Mouse (Mus musculus): Measurements from ENCODE around the gene Nfia.

The Nfia gene

GRCm38 (mm10) chr4:97879696-97880095 lies 107.2 kb downstream of the Nfia start:
- DNase-seq: no peak

DNA sequence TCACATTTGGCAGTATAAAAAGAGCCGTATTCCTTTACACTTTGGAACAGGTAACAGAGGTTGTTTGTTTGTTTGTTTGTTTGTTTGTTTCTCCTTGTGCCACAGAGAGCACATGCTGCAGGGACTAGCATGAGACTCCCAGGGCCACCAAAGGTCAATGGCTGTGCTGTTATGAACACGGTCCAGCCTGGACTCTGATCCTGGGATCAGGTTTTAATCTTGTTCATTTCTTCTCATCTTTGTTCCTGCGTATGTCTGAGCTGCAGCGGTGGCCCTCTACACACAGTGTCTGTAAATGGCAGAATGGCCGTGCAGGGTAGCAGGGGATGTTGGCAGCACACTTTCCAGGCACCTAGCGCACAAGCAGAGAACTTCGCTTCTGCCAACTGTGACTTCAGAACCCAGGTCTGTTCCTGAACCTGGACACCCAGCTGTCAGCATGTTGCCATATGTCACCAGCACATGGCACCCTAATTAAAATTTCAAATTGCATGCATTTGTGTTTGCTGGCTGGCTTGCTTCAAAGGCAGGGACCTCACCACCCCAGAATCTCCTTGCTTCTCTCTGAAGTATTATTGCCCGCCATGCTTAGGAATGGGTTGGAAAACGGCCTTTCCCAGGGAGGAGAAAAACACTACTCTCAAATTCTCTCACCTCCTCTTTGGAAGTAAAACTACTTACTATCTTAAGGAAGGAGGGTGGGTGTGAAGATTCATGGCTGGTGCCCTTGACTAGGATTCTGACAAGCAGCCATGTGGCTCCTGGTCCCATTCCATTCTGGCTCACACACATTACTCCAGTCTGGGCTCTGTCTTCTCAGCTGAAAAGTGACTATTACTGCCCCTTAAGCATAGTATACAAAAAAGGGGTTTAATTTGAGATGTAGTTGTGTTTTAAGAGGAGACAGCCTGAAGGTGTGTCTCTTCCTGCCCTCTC lies 107.9 kb downstream of the Nfia start:
- no peak for DNase-seq

- DNase-seq: no peak
Observed at GRCm38 (mm10) chr4:97885574-97885973, 113.0 kb downstream of the Nfia start.

DNA sequence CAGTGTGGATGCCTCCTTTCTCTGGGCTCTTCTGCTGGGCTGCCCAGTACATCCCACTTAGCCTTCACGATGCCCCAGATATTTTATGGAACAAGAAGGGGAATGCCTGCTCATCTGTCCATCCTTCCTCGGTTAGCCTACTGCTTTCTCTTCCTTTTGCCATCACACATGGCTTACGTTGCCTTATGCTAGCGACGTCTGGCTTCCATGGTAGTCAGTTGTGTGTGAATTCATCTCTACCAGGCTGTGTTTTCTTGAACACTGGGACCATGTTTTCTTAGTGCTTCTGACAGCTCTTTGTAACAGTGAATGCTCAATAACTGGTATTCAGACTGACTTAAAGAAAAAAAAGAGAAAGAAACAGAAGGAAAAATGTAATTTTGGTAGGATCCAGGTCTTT lies 113.7 kb downstream of the Nfia start:
- DNase-seq: no peak

- no peak for DNase-seq
Observed at GRCm38 (mm10) chr4:97887228-97887627, 114.7 kb downstream of the Nfia start.

GRCm38 (mm10) chr4:97891063-97891462 lies 118.5 kb downstream of the Nfia start:
- no peak for DNase-seq

DNA sequence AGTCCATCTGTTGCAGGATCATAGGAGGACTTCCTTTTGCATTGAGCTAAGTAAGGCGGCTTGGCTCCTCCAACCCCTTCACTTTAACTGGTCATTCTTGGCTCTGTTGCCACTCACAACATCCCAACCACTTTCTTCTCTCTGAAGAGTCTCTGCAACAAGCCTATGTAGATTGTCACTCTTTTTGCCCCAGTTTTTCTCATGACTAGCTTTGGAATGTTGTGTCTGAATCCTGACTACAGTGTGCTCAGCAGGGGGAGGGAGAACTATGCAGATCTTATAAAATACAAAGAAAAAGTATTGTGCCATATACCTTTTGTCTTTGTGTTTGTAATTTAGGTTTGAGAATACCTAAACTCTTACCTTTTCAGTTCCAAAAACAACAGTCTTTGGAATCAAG lies 119.1 kb downstream of the Nfia start:
- no peak for DNase-seq

DNA sequence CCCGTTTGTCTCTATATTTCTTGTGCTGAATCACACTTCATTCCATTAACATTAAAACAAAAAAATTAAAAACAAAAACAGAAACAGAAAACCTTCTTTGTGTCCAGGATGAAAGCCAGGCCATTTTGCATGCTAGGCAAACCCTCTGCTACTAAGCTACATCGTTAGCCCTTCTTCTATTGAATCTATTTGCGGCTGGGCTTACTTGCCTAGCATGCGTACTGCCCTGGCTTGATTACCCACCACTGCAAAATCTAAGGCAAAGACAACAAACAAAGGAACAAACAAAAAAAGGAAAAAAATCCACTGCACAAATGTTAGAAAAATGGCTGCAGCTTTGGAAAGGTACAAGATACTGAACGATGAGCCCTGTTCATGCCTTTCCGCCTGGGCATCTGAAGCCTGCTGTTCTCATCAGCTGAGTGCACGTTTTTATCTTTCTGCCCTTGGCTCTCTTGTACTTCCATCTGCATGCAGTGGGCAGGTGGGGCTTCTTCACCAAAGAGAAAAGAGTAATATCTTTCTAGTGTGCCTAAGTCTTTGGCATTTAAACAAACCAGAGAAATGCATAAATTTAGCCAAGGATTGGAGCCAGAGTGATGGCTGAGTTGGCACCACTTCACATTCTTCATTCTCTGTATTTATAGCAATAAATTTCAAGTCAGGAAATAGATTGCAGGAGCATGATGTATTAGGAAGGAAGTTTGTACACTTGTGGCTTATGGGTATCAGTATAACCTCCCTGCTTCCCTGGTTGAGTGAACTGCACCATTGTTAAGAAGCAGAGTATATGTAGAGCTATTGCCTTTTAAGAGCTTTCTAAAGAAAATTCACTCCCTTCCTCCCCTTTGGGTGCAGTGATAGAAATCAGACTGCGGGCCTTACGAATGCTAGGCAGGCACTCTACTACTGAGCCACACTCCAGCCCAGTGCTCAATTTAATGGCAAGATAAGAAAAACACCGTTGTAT lies 121.7 kb downstream of the Nfia start:
- DNase-seq: no peak

- DNase-seq: no peak
Observed at GRCm38 (mm10) chr4:97895940-97896339, 123.4 kb downstream of the Nfia start.

GRCm38 (mm10) chr4:97900256-97900944 lies 127.9 kb downstream of the Nfia start:
- DNase-seq: no peak

GRCm38 (mm10) chr4:97905826-97906225 lies 133.3 kb downstream of the Nfia start:
- DNase-seq: no peak

GRCm38 (mm10) chr4:97908576-97909147 lies 136.1 kb downstream of the Nfia start:
- DNase-seq: no peak

GRCm38 (mm10) chr4:97910115-97910776 lies 137.7 kb downstream of the Nfia start:
- no peak for DNase-seq

DNA sequence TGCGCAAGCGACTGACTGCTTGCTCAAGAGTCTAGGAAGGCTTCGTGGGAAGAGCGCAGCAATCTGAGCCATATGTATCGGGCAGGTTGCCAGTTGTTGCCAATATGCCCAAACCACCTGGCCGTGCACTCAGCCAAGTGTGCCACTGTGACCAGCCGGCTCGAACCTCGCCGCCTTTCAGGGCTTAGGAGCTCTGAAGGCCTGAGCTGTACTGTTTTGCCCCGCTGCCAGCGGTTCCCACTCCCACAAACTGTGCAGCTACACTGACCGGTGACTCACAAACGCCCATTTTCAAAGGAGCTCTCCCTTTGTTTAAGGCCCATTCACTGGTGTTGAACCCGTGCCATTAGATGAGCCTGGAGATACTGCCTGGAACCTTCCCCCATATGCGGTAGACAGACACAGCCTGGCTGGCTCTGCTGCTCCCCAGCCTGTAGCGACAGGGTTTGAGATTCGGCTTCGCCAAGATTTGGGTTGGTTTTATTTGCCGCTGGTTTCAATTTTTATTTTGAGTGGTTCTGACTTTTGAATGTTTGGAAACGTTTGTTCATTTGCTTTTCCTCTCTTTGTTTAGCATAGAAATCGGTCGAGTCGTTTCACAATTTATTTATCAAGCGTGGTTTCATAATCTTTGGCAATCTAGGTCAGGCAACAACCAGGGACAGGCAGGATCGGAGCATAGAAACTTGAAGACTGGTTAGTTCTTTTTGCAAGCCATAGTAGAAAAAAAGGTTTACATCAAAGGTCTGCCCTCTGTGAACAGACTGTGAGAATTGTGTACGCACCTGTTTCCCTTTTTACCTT lies 138.4 kb downstream of the Nfia start:
- no peak for DNase-seq

DNA sequence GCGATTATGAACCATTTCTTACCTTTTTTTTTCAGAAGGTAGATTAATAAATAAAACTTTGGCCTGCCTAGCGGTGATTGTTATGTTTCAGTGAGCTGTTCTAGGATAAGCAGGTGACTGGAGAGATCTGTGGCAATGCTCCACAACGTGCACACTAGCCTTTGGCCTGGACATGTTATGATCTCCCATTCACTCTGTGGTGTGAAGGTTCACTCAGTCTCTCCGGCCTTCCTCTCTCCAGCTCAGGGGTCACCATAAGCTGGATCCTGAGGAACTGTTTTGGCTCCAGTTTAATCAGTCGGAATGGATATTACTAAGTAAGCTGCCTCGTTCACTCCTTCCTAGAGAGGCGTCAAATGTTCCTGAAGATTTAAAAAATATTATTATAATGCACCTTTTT lies 139.2 kb downstream of the Nfia start:
- DNase-seq: no peak

DNA sequence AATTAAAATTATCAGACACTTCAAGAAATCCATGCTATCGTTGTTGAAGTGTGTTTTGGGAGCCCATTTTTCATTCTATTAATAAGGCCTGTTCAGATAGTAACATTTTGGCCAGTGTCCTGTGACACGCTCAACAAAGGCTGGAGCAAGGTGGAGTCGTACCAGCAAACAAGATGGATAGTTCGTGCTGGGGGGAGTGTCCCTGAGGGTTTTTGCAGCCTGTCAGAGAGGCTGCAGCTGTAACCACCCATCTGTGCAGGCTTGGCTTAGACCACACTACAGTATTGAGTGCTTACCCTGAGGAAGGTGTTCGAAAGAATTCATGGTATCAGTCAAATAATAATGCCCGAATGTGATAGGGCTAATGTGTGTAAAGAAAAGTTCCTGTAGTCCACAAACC lies 139.6 kb downstream of the Nfia start:
- no peak for DNase-seq

GRCm38 (mm10) chr4:97912560-97912959 lies 140.0 kb downstream of the Nfia start:
- no peak for DNase-seq

GRCm38 (mm10) chr4:97914348-97914747 lies 141.8 kb downstream of the Nfia start:
- no peak for DNase-seq

GRCm38 (mm10) chr4:97914761-97915160 lies 142.2 kb downstream of the Nfia start:
- no peak for DNase-seq

DNA sequence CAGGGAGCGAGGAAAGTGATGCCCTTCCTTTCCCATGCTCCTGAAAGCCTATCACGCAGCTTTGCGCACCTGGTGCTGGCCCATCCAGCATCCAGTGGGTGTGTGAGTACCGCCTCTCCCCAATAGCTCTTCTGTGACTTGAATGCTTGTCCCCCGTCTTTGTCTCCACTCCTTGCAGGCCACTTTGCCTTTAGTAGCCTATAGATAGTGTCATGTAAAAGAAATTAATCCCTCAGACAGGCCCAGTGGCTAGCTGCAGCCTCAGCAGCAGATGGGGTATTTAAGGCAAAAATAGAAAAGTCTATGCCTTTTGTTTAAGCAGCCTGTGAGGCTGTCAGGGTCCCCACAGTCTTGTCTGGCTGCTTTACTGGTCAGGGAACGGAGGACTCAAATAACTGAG lies 145.0 kb downstream of the Nfia start:
- DNase-seq: no peak

GRCm38 (mm10) chr4:97918675-97919074 lies 146.1 kb downstream of the Nfia start:
- DNase-seq: no peak

All from thymus, postnatal 36 days (tissue).